Comparison of ENCODE assay signal across 13 mouse cellular contexts in the genomic region with DNA sequence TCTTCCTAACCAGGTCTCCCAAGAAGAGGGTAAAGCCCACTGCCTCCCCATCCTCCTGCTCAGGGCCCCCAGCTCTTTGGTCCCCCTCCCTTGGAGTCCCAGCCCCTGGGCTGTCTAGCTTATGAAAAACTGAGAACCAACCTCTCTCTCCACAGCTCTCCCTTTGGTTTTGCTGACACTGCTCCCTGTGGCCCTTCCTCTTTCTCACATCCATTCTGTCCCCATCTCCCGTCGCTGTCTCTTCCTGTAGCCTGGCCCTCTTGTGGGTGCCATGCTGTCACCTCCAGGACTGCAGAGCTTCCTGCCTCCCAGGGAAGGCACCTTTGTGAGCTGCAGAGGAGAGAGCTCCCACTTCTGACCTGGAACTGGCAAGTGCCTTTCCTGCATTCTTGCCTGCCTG. TPM values are rescaled to one million over a fixed set of nuclear protein-coding genes. Genes with fewer than 3 reads are reported as not detected.
DNase-seq lines count a peak whose midpoint lies in the region; ATAC-seq lines count a peak whose summit lies in the region.
"Had no signal": no experiment of that assay in that cellular context is flagged by ENCODE, and none has a peak within 500 bp of the region (broad histone marks: within the 10 kb centered on the region; RNA-seq: fewer than 3 reads in every experiment).

No protein-coding gene starts in this region.

- DNase-seq in heart, adult 18-20 months: no peak
- no peak for DNase-seq in lung, postnatal 14 days
- DNase-seq in limb, embryonic 10.5 days (ENCODE audit: low spot score): no peak
- DNase-seq: cerebellum, adult 18-20 months; kidney, adult 2 months; right cerebral cortex, adult 18-20 months; thymus, postnatal 36 days had no signal

- no peak overlapping the region for H3K4me3 ChIP-seq in heart, embryonic 16.5 days (ENCODE audit: low read length)
- H3K4me3 ChIP-seq in lung, embryonic 16.5 days (ENCODE audit: low read length): no peak overlapping the region
- H3K4me3 ChIP-seq in limb, embryonic 10.5 days: no peak overlapping the region
- H3K4me3 ChIP-seq in megakaryocyte, embryonic 14.5 days (replicated peaks): peak overlapping the region; percentile 64
- H3K4me3 ChIP-seq: neural tube, embryonic 15.5 days had no signal

- H3K4me2 ChIP-seq in heart, embryonic 16.5 days (ENCODE audit: low read depth, low read length): no peak overlapping the region
- H3K4me2 ChIP-seq in lung, embryonic 16.5 days (ENCODE audit: low read depth, low read length): no peak overlapping the region
- H3K4me2 ChIP-seq: neural tube, embryonic 15.5 days had no signal

- no peak for ATAC-seq in heart, embryonic 16.5 days (replicated peaks; ENCODE audit: extremely low read depth, insufficient read depth, low FRiP score)
- ATAC-seq in lung, embryonic 16.5 days (ENCODE audit: low read depth): no peak
- ATAC-seq in activated CD4-positive, CD25-positive, alpha-beta regulatory T cell, adult 4 months: no peak

- peak overlapping the region; percentile 15; the same call in 1 of the 2 replicates for H3K27ac ChIP-seq in heart, embryonic 16.5 days (ENCODE audit: low read length)
- H3K27ac ChIP-seq in lung, embryonic 16.5 days (ENCODE audit: low read length): peak overlapping the region; percentile 66
- H3K27ac ChIP-seq in limb, embryonic 10.5 days: peak overlapping the region; percentile 27; the same call in 1 of the 2 replicates
- H3K27ac ChIP-seq: neural tube, embryonic 15.5 days had no signal

- H3K9ac ChIP-seq in heart, embryonic 16.5 days (ENCODE audit: low read length): no peak overlapping the region
- peak overlapping the region; percentile 31; the same call in 1 of the 2 replicates for H3K9ac ChIP-seq in lung, embryonic 16.5 days (ENCODE audit: low read length)
- H3K9ac ChIP-seq: neural tube, embryonic 15.5 days had no signal

- no peaks in the 10 kb centered on the region for H3K27me3 ChIP-seq in heart, embryonic 16.5 days (ENCODE audit: control insufficient read depth, insufficient read depth, low read length)
- H3K27me3 ChIP-seq in lung, embryonic 16.5 days (ENCODE audit: control insufficient read depth, insufficient read depth, low read depth, low read length): no peaks in the 10 kb centered on the region
- H3K27me3 ChIP-seq in limb, embryonic 10.5 days (ENCODE audit: low read depth, poor library complexity, severe bottlenecking): no peaks in the 10 kb centered on the region
- no peaks in the 10 kb centered on the region for H3K27me3 ChIP-seq in megakaryocyte, embryonic 14.5 days (replicated peaks)
- H3K27me3 ChIP-seq: CH12.LX; neural tube, embryonic 15.5 days had no signal

- peaks cover 65% of the 10 kb centered on the region for H3K4me1 ChIP-seq in heart, embryonic 16.5 days (ENCODE audit: control insufficient read depth, insufficient read depth, low read length)
- peaks cover 67% of the 10 kb centered on the region for H3K4me1 ChIP-seq in lung, embryonic 16.5 days (replicated peaks; ENCODE audit: control insufficient read depth, insufficient read depth, low read length)
- peaks cover 42% of the 10 kb centered on the region for H3K4me1 ChIP-seq in limb, embryonic 10.5 days
- H3K4me1 ChIP-seq in megakaryocyte, embryonic 14.5 days: peaks cover 93% of the 10 kb centered on the region

- 17% methylated on average over 2 of the region's 2 CpGs for WGBS in heart, embryonic 16.5 days
- 40% methylated on average over 2 of the region's 2 CpGs for WGBS in lung, embryonic 16.5 days
- WGBS in limb, embryonic 10.5 days: 67% methylated on average over 2 of the region's 2 CpGs

- no peaks in the 10 kb centered on the region for H3K36me3 ChIP-seq in heart, embryonic 16.5 days (ENCODE audit: control insufficient read depth, insufficient read depth)
- H3K36me3 ChIP-seq in lung, embryonic 16.5 days (ENCODE audit: control insufficient read depth, insufficient read depth, low read length): no peaks in the 10 kb centered on the region
- peaks cover 48% of the 10 kb centered on the region for H3K36me3 ChIP-seq in limb, embryonic 10.5 days
- peaks cover 66% of the 10 kb centered on the region for H3K36me3 ChIP-seq in megakaryocyte, embryonic 14.5 days (replicated peaks; ENCODE audit: low read length)

- H3K9me3 ChIP-seq in heart, embryonic 16.5 days (replicated peaks; ENCODE audit: control insufficient read depth, low read length): no peaks in the 10 kb centered on the region
- H3K9me3 ChIP-seq in lung, embryonic 16.5 days (ENCODE audit: control insufficient read depth, low read length): no peaks in the 10 kb centered on the region
- no peaks in the 10 kb centered on the region for H3K9me3 ChIP-seq in limb, embryonic 10.5 days (replicated peaks)
- H3K9me3 ChIP-seq in megakaryocyte, embryonic 14.5 days: no peaks in the 10 kb centered on the region
- H3K9me3 ChIP-seq: neural tube, embryonic 15.5 days had no signal

RNA-seq across cellular contexts. Expression of gene Trim8, which starts 14.8 kb away (rescaled TPM):
- polyA plus RNA-seq in heart, embryonic 16.5 days (2015; fragmentation: Nextera tagmentation; extraction: Ambion mirVana): 17.0 and 19.4 TPM in 2 replicates
- 10 to 100 TPM; 33.9 to 38.8 TPM for total RNA-seq in heart, adult 18-20 months (2021)
- 22.4 and 24.9 TPM in 2 replicates for polyA plus RNA-seq in lung, embryonic 16.5 days (2015; fragmentation: Nextera tagmentation; extraction: Ambion mirVana)
- 13.0 and 15.2 TPM in 2 replicates for polyA plus RNA-seq in limb, embryonic 10.5 days (2016; fragmentation: Nextera tagmentation; extraction: Ambion mirVana)
- 207 and 435 TPM in 2 replicates for polyA plus RNA-seq in megakaryocyte, embryonic 14.5 days (2012; ENCODE audit: insufficient read depth, low replicate concordance)
- 10 to 100 TPM; 15.8 to 21.3 TPM for polyA plus RNA-seq in activated CD4-positive, CD25-positive, alpha-beta regulatory T cell, adult 4 months (2017; shearing (Covaris generic))

Comparison
In these comparisons a context has a peak if more than half of its experiments do, and no peak if none do; other contexts are left out.
1. H3K27ac ChIP-seq: peak in every context shown above with its lines; median percentile 66 in lung, embryonic 16.5 days; 27 in limb, embryonic 10.5 days; 15 in heart, embryonic 16.5 days.